Mouse (Mus musculus) retina, postnatal 1 day (tissue): ENCODE data around the gene B230307C23Rik.
A peak's percentile ranks its signal among the peaks of the same experiment; 100 is the strongest.
"Not testable (repeated sequence)": the region's sequence is repeated elsewhere in the genome, so short reads cannot be mapped to it uniquely, and the experiment has no call there.

Experiments used
- DNase-seq: peaks from one replicate; pipeline ENCODE4 v3.0.0-alpha.2; 2012

The B230307C23Rik gene

GRCm38 (mm10) chr16:97996616-97997382, at the start of gene B230307C23Rik:
B230307C23Rik (plus strand) TSS chr16:97997315.
- peak; percentile 92 for DNase-seq

GRCm38 (mm10) chr16:97948836-97949235, 48.3 kb upstream of the B230307C23Rik start:
- no peak for DNase-seq

GRCm38 (mm10) chr16:97950061-97950460, 47.1 kb upstream of the B230307C23Rik start:
- DNase-seq: no peak

- DNase-seq: no peak
These were observed 44.7 kb upstream of the B230307C23Rik start for GRCm38 (mm10) chr16:97952371-97952770.

GRCm38 (mm10) chr16:97952801-97953200, 44.3 kb upstream of the B230307C23Rik start:
- no peak for DNase-seq

GRCm38 (mm10) chr16:97953300-97953699, 43.8 kb upstream of the B230307C23Rik start:
- DNase-seq: no peak

GRCm38 (mm10) chr16:97956011-97956410, 41.1 kb upstream of the B230307C23Rik start:
- no peak for DNase-seq

- no peak for DNase-seq
These were observed 39.5 kb upstream of the B230307C23Rik start for GRCm38 (mm10) chr16:97957626-97958025.

GRCm38 (mm10) chr16:97958401-97958973, 38.6 kb upstream of the B230307C23Rik start:
- no peak for DNase-seq

GRCm38 (mm10) chr16:97960348-97960747, 36.8 kb upstream of the B230307C23Rik start:
- no peak for DNase-seq

GRCm38 (mm10) chr16:97961381-97962150, 35.5 kb upstream of the B230307C23Rik start:
- no peak for DNase-seq

- DNase-seq: peak; percentile 97
These were observed 34.8 kb upstream of the B230307C23Rik start, which contains the start of the genes C2cd2 and Zbtb21 for GRCm38 (mm10) chr16:97962151-97962948. C2cd2 (minus strand) TSS chr16:97962598. Zbtb21 (minus strand) TSS chr16:97962622.

GRCm38 (mm10) chr16:97963956-97964540, 33.1 kb upstream of the B230307C23Rik start:
- DNase-seq: no peak

- DNase-seq: no peak
These were observed 19.8 kb upstream of the B230307C23Rik start for GRCm38 (mm10) chr16:97977277-97977676.

- no peak for DNase-seq
These were observed 19.4 kb upstream of the B230307C23Rik start for GRCm38 (mm10) chr16:97977722-97978121.

- no peak for DNase-seq
These were observed 15.8 kb upstream of the B230307C23Rik start for GRCm38 (mm10) chr16:97981362-97981761.

GRCm38 (mm10) chr16:97984589-97984988, 12.5 kb upstream of the B230307C23Rik start:
- no peak for DNase-seq

- no peak for DNase-seq
These were observed 5.6 kb upstream of the B230307C23Rik start for GRCm38 (mm10) chr16:97991517-97991916.

GRCm38 (mm10) chr16:97992477-97992876, 4.6 kb upstream of the B230307C23Rik start:
- not testable (repeated sequence) for DNase-seq

GRCm38 (mm10) chr16:97995849-97996615, 1.1 kb upstream of the B230307C23Rik start:
- no peak for DNase-seq

- DNase-seq: not testable (repeated sequence)
These were observed 242 bp downstream of the B230307C23Rik start for GRCm38 (mm10) chr16:97997383-97997731.
